Mouse (Mus musculus): ENCODE measurements around the gene Ing1. TPM values are rescaled to one million over a fixed set of nuclear protein-coding genes. Genes with fewer than 3 reads are reported as not detected.

The Ing1 gene
- polyA plus RNA-seq, 1 experiment: 44.1 TPM

GRCm38 (mm10) chr8:11518676-11519075, 36.7 kb upstream of the Ing1 start:
- no peak overlapping the region for H3K4me3 ChIP-seq (ENCODE audit: insufficient read depth, low read length)
- no peak for TF ChIP-seq POLR2A (IDR thresholded peaks at IDR 0.05; ENCODE audit: low read depth, low read length)
- no peak for TF ChIP-seq CTCF (IDR thresholded peaks at IDR 0.05; ENCODE audit: borderline replicate concordance, insufficient read depth, low read length)

GRCm38 (mm10) chr8:11523331-11523730, 32.0 kb upstream of the Ing1 start:
- no peak overlapping the region for H3K4me3 ChIP-seq (ENCODE audit: insufficient read depth, low read length)
- H3K27ac ChIP-seq (ENCODE audit: insufficient read depth, low read length): no peak overlapping the region
- H3K4me1 ChIP-seq (ENCODE audit: control insufficient read depth, insufficient read depth, low read length): no peaks in the 10 kb centered on the region
- TF ChIP-seq CTCF (IDR thresholded peaks at IDR 0.05; ENCODE audit: borderline replicate concordance, insufficient read depth, low read length) (no peak), POLR2A (IDR thresholded peaks at IDR 0.05; ENCODE audit: low read depth, low read length) (no peak)

More at GRCm38 (mm10) chr8:11518676-11519075, 36.7 kb upstream of the Ing1 start:
- H3K4me1 ChIP-seq (ENCODE audit: control insufficient read depth, insufficient read depth, low read length): no peaks in the 10 kb centered on the region
- no peak overlapping the region for H3K27ac ChIP-seq (ENCODE audit: insufficient read depth, low read length)

GRCm38 (mm10) chr8:11530155-11530770, 25.1 kb upstream of the Ing1 start:
- H3K4me1 ChIP-seq (ENCODE audit: control insufficient read depth, insufficient read depth, low read length): no peaks in the 10 kb centered on the region
- TF ChIP-seq CTCF (IDR thresholded peaks at IDR 0.05; ENCODE audit: borderline replicate concordance, insufficient read depth, low read length) (no peak), POLR2A (IDR thresholded peaks at IDR 0.05; ENCODE audit: low read depth, low read length) (no peak)
- no peak overlapping the region for H3K4me3 ChIP-seq (ENCODE audit: insufficient read depth, low read length)
- no peak overlapping the region for H3K27ac ChIP-seq (ENCODE audit: insufficient read depth, low read length)

- Histone ChIP-seq H3K4me3 (ENCODE audit: insufficient read depth, low read length) (no peak overlapping the region), H3K27ac (ENCODE audit: insufficient read depth, low read length) (no peak overlapping the region), H3K4me1 (ENCODE audit: control insufficient read depth, insufficient read depth, low read length) (no peaks in the 10 kb centered on the region)
- TF ChIP-seq POLR2A (IDR thresholded peaks at IDR 0.05; ENCODE audit: low read depth, low read length): no peak
- TF ChIP-seq CTCF (IDR thresholded peaks at IDR 0.05; ENCODE audit: borderline replicate concordance, insufficient read depth, low read length): no peak
Measured at GRCm38 (mm10) chr8:11530849-11531248, 24.5 kb upstream of the Ing1 start.

- Histone ChIP-seq H3K27ac (ENCODE audit: insufficient read depth, low read length) (no peak overlapping the region), H3K4me3 (ENCODE audit: insufficient read depth, low read length) (no peak overlapping the region), H3K4me1 (ENCODE audit: control insufficient read depth, insufficient read depth, low read length) (no peaks in the 10 kb centered on the region)
- TF ChIP-seq CTCF (IDR thresholded peaks at IDR 0.05; ENCODE audit: borderline replicate concordance, insufficient read depth, low read length) (no peak), POLR2A (IDR thresholded peaks at IDR 0.05; ENCODE audit: low read depth, low read length) (no peak)
Measured at GRCm38 (mm10) chr8:11534494-11534893, 20.9 kb upstream of the Ing1 start.

- TF ChIP-seq CTCF (IDR thresholded peaks at IDR 0.05; ENCODE audit: borderline replicate concordance, insufficient read depth, low read length) (no peak), POLR2A (IDR thresholded peaks at IDR 0.05; ENCODE audit: low read depth, low read length) (no peak)
- H3K4me1 ChIP-seq (ENCODE audit: control insufficient read depth, insufficient read depth, low read length): no peaks in the 10 kb centered on the region
- H3K4me3 ChIP-seq (ENCODE audit: insufficient read depth, low read length): no peak overlapping the region
- H3K27ac ChIP-seq (ENCODE audit: insufficient read depth, low read length): no peak overlapping the region
Measured at GRCm38 (mm10) chr8:11539049-11539448, 16.3 kb upstream of the Ing1 start.

- H3K27ac ChIP-seq (ENCODE audit: insufficient read depth, low read length): no peak overlapping the region
- H3K4me1 ChIP-seq (ENCODE audit: control insufficient read depth, insufficient read depth, low read length): no peaks in the 10 kb centered on the region
- H3K4me3 ChIP-seq (ENCODE audit: insufficient read depth, low read length): no peak overlapping the region
- TF ChIP-seq POLR2A (IDR thresholded peaks at IDR 0.05; ENCODE audit: low read depth, low read length): no peak
- TF ChIP-seq CTCF (IDR thresholded peaks at IDR 0.05; ENCODE audit: borderline replicate concordance, insufficient read depth, low read length): no peak
Measured at GRCm38 (mm10) chr8:11540182-11540581, 15.2 kb upstream of the Ing1 start.

- TF ChIP-seq CTCF (IDR thresholded peaks at IDR 0.05; ENCODE audit: borderline replicate concordance, insufficient read depth, low read length) (no peak), POLR2A (IDR thresholded peaks at IDR 0.05; ENCODE audit: low read depth, low read length) (no peak)
- H3K27ac ChIP-seq (ENCODE audit: insufficient read depth, low read length): no peak overlapping the region
- no peak overlapping the region for H3K4me3 ChIP-seq (ENCODE audit: insufficient read depth, low read length)
- no peaks in the 10 kb centered on the region for H3K4me1 ChIP-seq (ENCODE audit: control insufficient read depth, insufficient read depth, low read length)
Measured at GRCm38 (mm10) chr8:11542031-11542430, 13.3 kb upstream of the Ing1 start.

- TF ChIP-seq CTCF (IDR thresholded peaks at IDR 0.05; ENCODE audit: borderline replicate concordance, insufficient read depth, low read length) (no peak), POLR2A (IDR thresholded peaks at IDR 0.05; ENCODE audit: low read depth, low read length) (no peak)
- Histone ChIP-seq H3K4me3 (ENCODE audit: insufficient read depth, low read length) (no peak overlapping the region), H3K27ac (ENCODE audit: insufficient read depth, low read length) (no peak overlapping the region), H3K4me1 (ENCODE audit: control insufficient read depth, insufficient read depth, low read length) (no peaks in the 10 kb centered on the region)
Measured at GRCm38 (mm10) chr8:11542866-11543265, 12.5 kb upstream of the Ing1 start.

- no peaks in the 10 kb centered on the region for H3K4me1 ChIP-seq (ENCODE audit: control insufficient read depth, insufficient read depth, low read length)
- no peak overlapping the region for H3K4me3 ChIP-seq (ENCODE audit: insufficient read depth, low read length)
- TF ChIP-seq POLR2A (IDR thresholded peaks at IDR 0.05; ENCODE audit: low read depth, low read length) (no peak), CTCF (IDR thresholded peaks at IDR 0.05; ENCODE audit: borderline replicate concordance, insufficient read depth, low read length) (peak; percentile 52; the same call in 1 of the 2 replicates)
- H3K27ac ChIP-seq (ENCODE audit: insufficient read depth, low read length): no peak overlapping the region
Measured at GRCm38 (mm10) chr8:11544386-11544785, 11.0 kb upstream of the Ing1 start.
